Mouse (Mus musculus) frontal cortex, adult (tissue): ENCODE measurements around the gene Lck.
"Not testable (repeated sequence)": the region's sequence is repeated elsewhere in the genome, so short reads cannot be mapped to it uniquely, and the experiment has no call there.

ENCODE experiments used
- ATAC-seq: cut with Nextera tagmentation; 2 replicates; pipeline ENCODE4 v1.9.2; 2017; ENCODE audit warnings: mild to moderate bottlenecking, moderate library complexity, mixed read lengths; ENCODE audit not compliant: low TSS enrichment

Lck gene

DNA sequence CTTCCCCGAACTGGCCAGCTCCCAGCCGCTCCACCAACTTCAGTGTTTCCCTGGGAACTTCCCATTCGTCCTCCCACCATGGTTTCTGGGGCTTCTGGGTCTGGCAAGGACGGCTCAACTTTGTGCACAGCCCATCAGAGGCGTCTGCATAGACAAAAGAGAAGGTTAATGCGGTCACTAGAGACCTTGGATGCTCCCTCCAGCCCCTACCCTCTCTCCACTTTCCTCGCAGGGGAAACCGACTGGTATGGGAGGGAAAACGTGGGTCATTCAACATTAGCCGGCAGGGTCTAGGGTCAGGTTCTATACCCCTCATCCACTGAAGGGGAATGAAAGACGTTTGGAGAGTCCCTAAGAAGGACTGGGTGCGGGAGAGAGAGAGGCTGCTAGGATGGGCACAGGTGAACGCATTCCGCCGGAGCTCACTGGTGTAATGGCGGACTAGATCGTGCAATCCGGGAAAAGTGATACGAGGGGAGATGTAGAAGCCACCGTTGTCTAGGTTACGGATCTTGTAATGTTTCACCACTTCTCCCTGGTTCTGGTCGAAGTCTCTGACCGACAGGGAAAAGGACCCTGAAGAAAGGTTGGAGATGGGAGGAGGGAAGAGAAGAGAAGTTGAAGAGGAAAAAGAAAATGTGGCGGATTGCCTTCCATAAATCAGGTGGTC lies 17.4 kb downstream of the Lck start:
- ATAC-seq, result peak; percentile 16; the same call in 1 of the 2 replicates

DNA sequence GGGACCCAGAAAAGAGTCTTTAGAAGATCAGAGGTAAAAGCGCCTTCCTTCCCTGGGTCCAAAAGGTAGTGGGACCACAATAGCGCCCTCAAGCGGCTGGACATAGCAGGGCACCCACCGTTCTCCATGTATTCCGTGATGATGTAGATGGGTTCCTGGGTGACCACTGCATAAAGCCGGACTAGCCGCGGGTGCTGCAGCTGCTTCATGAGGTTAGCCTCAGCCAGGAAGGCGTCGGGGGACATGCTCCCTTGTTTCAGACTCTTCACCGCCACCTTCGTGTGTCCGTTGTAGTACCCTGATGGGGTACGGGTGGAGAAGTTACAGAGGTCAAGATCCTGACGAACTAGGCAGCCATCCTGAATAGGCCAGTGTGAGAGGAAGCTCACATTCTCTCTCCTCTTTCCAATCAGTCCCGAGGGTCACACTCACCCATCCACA lies 18.0 kb downstream of the Lck start:
- ATAC-seq, result no peak; the same call in 1 of the 2 replicates

DNA sequence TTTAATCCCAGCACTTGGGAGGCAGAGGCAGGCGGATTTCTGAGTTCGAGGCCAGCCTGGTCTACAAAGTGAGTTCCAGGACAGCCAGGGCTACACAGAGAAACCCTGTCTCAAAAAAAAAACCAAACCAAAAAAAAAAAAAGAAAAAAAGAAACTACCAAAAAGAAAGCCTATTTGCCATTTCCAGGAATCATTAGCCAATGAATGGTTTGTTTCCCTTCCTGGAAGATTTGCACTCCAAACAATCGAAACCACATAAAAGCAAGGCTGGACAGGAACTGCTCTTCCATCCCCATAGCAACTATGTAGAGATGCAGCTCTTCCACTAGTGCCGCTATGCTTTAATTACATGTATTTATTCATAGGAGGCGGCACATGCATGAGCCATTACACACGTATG lies 18.9 kb downstream of the Lck start:
- ATAC-seq, result not testable (repeated sequence)

DNA sequence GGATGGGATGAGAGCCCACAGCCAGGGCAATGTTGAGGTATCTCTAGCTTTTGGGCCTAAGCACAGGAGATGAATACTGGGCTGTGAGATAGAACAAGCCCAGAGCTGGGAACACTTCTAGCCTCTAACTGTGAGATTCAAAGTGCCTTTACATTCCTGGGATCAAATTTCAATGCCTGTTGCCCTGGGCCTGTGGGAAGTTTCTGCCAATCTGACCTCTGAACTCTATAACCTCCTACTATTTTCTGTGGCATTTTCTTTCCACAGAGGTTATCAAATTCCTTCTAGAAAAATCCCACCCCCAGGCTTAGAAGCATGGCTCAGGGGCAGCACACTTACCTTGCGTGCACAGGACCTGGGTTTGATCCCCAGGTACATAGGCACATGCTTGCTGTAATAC lies 23.1 kb downstream of the Lck start:
- no peak for ATAC-seq

DNA sequence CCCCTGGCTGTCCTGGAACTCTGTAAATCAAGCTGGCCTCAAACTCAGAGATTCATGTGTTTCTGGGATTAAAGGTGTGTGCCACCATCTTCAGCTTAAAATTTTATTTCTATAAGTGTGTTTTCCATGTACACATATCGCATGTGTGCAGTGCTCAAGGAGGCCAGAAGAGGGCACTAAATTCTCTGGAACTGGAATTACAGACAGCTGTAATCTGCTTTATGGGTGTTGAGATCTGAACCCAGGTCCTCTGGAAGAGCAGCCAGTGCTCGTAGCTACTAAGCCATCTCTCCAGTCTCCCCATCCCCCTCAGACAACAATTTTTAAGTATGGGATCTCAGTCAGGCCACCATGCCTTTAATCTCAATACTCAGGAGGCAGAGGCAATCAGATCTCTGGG lies 24.1 kb downstream of the Lck start:
- no peak for ATAC-seq

DNA sequence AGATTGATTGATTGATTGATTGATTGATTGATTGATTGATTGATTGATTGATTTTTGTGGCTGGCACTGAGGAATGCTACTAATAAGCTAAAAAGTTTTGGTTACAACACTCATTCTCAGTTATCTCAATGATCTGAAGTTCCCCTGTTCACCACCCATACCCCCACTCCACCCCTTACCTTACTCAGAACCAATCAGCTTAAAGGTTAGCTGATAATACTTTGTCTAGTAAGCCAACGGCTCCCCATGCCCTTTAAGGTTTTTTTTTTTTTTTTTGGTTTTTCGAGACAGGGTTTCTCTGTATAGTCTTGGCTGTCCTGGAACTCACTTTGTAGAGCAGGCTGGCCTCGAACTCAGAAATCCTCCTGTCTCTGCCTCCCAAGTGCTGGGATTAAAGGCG lies 25.8 kb downstream of the Lck start:
- ATAC-seq, result not testable (repeated sequence)

DNA sequence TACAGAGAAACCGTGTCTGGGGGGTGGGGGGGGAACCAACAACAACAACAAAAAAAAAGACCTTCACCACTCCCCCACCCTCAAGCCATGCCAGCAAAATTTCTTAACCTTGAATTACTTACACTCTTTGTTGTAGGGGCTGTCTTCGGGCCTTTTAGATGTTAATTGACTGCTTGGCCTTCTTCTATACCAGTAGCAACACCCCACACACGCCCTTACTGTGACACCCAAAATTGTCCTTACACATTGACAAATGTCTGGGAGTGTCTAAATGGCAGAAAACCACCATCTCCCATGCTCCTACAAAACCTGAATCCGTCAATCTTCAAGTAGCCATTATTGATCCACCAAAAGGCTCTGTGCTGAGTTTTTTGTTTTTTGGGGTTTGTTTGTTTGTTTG lies 29.3 kb downstream of the Lck start:
- no peak for ATAC-seq

DNA sequence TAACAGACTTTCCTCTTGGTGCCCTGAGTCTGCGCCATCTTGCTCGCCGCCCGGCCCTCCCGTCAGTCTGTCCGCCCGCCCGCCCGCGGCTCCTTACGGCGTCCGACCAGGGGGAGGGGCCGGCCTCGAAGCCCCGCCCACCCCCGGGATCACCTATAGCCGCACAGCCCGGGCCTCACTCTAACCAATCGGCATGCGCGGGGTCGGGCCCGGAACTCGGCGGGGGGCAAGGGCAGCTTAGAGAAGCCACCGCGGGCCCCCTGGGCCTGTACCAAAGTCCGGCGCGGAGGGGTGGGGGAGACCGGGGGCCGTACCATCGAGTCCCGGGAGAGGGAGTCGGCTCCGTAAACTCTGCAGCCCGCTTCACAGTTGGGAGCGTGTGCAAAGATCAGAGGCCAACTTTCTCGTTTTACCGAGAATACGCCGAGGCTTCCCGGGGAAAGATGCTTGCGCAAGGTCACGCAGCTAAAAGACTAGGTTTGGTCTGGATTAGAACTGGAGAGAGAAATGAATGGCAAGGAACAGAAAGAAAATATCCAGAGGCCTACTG lies 30.8 kb downstream of the Lck start, which contains the start of gene Hdac1:
Gene Hdac1 (minus strand): TSS at position 122 of the 550 bp plus-strand sequence.
- peak; percentile 96 for ATAC-seq

DNA sequence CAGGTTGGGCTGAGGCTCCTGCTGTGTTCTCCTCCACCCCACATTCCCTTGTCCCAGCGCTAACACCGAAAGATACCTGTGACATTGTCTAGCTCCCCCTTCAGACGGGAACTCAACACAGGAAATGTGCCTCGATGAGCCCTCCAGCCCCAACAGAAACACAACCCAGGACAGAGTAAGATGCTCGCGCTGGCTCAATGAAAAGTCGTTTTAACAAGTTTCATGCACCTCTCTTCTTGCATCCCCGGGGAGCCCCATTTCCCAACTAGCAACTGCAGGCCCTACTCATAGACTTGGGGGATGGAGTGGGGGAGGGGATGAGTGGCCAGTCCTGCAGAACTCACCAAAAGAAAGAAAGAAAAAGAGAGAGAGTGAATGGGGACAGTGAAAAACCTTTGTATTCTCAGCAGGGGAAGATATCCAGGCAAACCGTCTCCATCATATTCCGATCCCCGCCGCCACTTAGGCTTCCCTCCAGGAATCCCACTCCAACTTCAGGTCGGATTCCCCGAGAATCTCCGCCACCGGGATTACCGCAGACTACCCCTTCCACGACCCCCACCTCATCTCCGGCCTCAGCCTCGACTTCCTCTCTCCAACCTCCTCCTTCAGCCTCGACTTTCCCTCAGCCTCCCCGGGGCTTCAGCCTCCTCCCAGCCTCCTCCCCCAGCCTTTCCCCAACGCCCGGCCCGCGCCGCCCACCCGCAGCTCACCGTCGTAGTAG lies 31.4 kb downstream of the Lck start:
- ATAC-seq, result peak; percentile 11; the same call in 1 of the 2 replicates

DNA sequence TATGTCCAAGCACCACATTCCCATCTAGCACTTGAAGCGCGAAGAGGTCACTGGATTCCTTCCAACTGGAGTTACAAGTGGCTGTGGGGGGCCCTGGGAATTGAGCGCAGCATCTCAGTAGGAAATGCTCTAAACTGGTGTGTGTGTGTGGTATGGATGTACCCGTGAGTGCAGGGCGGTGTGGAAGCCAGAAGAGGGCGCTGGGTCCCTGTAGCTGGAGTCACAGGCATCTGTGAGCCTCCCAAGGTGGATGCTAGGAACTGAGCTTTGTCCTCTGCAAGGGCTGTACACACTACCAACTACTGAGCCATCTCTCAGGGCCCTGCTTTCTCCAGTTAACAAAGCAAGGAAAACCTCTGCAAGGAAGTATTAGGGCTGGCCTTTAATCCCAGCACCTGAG lies 33.4 kb downstream of the Lck start:
- ATAC-seq, result no peak

DNA sequence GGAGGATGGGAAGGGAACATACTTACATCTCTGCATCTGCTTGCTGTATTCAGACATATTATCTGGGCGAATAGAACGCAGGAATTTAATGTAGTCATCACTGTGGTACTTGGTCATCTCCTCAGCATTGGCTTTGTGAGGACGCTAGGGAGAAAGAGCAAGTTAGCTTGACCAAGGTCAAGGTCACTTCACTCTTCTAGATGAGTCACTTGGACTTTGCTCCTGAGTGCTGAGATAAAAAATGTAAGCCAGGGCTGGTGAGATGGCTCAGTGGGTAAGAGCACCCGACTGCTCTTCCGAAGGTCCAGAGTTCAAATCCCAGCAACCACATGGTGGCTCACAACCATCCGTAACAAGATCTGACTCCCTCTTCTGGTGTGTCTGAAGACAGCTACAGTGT lies 44.5 kb downstream of the Lck start:
- ATAC-seq, result not testable (repeated sequence)

DNA sequence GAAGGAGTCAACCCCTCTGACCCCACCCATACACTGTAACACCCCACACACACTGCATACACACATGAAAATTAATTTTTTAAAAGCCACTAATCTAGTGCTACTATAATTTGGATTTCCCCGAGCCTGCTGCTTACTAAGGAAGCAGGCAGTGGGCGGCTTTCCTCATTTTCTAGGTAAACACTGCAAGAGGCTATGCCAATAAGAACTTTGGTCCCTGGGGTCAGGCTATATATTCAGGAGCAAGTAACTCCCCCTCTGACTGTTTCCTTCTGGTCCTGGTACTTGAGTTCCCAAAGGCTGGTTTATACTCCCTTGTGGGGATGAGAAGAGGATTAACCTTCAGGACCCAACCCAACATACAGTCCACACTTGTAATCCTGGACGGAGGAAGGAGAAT lies 47.6 kb downstream of the Lck start:
- no peak for ATAC-seq

DNA sequence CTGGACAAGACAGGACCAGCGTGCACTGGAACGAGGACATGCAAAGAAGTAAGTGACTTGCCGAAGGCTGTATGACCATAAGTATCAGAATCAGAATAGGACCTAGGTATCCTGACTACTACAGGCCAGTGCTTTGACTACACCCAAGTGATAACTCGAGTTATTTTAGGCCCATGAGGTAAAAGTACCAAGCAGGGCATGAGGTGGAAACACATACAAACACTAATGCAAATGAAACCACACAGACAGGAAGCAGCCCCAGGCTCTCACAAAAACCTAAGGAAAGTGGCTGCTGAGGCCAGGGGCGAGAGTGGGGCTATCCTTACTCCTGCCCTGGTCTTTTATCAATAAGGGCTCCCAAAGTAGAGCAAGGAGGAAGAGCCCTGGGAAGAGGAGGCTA lies 48.1 kb downstream of the Lck start:
- ATAC-seq, result no peak

DNA sequence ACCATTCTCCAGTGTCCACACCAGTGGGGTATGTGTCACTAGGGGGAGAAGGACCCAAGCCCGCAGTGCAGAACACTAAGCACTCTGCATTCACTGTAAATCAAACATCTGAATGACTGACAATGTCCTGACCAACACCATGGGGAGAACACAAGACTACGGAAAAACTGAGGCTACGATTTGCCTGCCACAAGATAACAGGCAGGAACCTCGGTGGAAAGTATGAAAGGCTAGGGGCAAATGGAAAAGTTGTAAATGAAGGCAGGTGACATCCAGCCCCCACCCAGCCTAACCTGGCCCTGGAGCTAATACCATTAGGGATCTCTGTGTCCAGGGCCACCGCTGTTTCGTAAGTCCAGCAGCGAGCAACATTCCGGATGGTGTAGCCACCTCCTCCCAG lies 54.9 kb downstream of the Lck start:
- ATAC-seq, result no peak

DNA sequence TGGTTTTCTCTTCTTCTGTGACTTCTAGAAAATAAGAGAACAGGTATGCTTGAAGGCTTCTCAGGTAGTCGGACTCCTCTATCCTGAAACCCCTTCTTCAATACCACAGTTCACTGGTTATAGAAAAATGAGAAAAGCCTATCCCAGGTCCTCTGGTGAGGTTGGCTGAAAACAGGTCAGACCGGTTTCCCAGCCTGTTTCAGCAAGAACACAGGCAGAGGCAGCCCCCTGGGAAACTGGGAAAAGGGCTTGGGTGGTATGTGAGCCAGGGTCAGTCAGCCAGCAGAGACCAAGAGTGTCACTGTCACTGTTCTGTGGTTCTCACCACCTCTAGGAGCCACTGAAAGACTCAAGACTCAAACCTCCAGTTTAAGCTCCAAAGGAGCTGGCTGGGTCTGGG lies 56.5 kb downstream of the Lck start:
- ATAC-seq, result no peak

DNA sequence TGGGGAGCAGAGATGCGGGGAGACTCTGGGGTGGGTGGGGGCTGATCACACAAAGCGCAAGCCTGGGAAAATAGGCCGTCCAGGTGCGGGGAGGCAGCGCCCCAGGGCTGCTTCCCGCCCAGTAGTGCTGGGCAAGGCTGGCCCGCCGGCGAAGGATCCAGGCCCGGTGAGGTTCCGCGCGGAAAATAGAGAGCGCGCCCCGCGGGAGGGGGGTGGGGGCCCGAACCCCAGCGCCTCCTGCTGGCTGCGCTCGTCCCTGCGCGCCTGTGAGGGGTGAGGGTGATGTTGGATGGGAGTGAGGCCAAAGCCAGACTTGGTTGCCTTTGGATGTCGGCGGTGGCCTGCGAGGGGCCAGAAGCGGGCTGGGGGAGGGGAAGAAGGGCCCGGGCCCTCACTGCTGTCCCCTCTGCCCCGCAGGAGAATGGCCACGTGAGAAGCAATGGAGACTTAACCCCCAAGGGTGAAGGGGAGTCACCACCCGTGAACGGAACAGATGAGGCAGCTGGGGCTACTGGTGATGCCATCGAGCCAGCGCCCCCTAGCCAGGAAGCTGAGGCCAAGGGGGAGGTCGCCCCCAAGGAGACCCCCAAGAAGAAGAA lies 59.0 kb downstream of the Lck start:
- ATAC-seq, result no peak

DNA sequence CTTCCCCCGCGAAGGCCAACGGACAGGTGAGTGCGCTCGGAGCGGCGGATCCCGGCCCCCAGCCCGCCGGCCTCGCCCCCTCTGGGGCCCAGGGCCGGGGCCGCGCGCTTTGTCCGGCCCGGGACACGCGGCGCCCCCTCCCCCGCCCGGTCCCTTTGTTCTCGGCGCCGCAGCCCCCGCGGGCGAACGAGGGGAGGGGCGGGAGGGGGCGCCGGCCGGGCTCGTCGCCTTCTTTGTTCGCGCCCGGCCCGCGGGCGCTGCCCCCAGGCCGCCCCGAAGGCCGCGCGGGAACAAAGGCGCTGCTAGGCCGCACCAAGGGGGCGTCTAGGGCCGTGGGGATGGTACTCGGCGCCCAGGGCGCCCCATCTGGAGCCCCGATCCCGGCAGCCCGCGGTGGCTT lies 59.5 kb downstream of the Lck start:
- ATAC-seq, result no peak

DNA sequence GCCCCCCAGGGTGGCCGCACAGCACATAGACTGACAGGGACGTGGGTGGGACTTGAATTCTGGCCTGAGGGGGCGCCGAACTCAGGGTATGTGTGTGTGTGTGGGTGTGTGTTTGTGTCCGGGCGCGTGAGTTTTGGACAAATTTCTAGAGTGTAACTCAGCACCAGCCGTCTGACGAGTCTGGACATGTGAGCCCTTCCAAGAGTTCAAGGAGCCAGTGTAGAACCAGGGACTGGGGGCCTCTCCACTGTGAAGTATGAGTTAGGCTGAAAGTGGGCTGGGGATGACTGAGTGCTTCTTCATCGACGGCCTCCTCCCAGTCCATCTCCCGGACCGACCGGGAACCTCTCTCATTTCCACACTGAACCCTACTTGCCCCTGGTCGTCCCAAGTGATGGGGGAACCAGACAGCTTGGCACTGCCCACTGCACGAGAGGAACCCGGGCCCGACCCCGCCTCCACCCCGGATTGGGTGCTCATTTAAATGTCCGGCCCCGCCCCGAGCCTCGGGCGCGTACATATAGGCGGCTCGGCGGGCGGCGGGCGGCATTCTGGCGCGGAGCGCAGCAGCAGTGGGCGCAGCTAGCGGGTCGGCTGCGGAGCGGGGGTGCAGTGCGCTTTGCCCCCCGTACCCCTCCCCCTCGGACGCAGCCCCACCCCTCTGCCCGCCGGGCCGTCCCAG lies 60.2 kb downstream of the Lck start, which contains the start of gene Marcksl1:
Gene Marcksl1 (plus strand): TSS at position 496 of the 682 bp plus-strand sequence.
- no peak for ATAC-seq

DNA sequence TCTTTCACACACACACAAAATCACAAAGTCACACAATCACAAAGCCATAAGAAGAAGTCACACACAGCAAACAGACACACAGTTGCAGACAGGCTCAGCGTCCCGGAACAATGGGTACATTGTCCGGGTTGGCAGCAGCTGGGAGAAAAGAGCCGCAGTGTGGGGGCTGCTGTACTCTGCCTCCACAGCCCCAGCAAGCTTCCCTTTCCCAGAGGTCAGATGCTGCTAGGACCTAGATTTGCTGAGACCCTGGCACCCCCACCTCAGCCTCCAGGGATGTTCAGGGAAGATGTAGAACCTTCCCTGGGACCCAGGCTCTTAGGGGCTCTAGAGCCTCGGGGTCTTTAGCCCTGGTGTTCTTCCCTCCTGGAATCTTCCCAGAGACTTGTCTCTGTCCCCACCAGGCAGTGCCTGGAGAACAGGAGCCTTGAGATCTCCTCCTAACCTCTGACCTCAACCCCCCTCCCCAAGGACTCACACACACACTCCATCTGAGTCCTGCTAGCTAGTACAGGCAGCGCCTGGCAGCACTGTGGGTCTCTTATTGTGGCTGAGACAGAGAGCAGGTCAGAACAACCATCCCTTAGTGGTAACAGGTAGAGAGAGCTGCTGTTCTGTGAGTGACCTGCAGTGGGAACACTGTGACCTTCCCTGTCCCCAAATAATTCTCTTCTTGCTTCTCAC lies 61.9 kb downstream of the Lck start:
- no peak for ATAC-seq

DNA sequence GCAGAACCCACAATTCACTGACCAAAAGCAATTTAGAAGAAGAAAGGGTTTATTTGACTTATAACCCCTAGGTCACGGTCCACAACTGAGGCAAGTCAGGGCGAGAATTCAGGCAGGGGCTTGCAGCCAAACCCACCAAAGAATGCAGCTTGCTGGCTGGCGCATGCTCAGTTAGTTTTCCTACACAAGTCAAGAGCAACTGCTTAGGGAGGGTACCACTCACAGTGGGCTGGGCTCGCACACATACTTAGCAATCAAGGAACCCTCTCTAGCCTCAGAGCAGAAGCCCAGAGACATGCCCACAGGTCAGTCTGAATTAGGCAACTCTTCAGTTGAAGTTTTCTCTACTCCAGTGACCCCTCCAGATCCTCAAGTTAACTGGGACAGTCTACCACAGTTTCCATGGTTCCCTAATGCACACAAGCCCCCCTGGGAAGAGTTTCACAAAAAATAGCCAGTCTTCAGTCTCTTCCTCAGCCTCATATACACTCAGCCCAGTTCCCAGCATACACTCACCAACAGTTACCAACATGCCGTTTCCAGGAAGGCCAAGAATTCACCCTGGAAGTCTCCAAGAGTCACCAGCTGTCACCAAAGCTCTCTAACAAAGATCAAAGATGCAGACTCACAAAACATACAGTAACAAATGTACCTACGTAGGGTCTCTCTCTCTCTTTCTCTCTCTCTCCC lies 62.6 kb downstream of the Lck start:
- no peak for ATAC-seq

DNA sequence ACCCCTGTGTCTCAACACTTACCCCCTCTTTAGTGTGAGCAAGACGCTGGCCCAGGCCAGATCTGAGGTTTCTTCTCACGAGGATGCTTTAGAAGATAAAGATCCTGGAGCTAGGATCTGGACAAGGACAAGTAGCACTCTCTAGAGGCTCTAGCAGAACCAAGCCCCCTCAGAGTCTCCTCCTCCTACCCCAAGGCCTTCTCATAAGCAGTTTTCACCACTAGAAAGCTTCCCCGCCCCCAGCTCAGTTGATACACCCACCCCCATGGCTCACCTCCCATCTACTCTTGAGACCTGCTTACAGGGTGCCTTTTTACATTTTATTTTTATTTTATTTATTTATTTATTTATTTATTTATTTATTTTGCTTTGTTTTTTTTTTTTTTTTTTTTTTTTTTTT lies 63.8 kb downstream of the Lck start:
- ATAC-seq, result no peak
